Mouse (Mus musculus) embryonic fibroblast, embryonic 13.5 days (primary cell): ENCODE results near the gene Akt2.

Source experiments
- CTCF ChIP-seq: IDR thresholded peaks from 2 replicates; pipeline ENCODE4 v1.5.1; 2011; ENCODE audit warnings: mild to moderate bottlenecking, control low read depth, low read length, moderate library complexity, borderline replicate concordance; ENCODE audit not compliant: insufficient read depth
- POLR2A ChIP-seq: IDR thresholded peaks from 2 replicates; pipeline ENCODE4 v1.6.1; 2011; ENCODE audit warnings: low read depth, mild to moderate bottlenecking, control low read depth, low read length, moderate library complexity

DNA sequence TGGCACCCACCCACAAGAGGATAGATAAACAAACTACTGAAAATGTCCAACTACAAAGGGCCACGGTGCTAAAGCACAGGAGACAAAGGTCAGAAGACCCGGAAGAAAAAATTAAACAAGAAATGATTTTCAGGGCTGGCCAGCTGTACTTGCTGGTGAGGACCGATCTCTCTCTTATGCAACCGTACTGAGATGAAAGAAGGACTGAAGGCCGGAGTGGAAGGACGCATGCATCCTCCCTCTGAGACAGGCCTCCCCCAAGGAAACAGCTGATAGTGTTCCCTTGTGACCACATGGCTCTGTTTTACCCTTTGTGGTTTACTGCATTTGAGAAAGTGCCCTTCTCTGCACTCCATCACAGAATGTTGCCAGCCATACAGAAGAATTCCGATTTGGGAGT, 11.5 kb downstream of the Akt2 start:
- TF ChIP-seq CTCF (no peak), POLR2A (no peak)
